Mouse (Mus musculus) brain, embryonic 14.5 days (tissue): ENCODE measurements around the gene Krtap19-1.

ENCODE experiments used
- CTCF ChIP-seq: fragments of 200-500 bp; IDR thresholded peaks from 2 replicates; pipeline ENCODE4 v1.5.1; 2012; ENCODE audit warnings: inconsistent platforms, mild to moderate bottlenecking, moderate library complexity, borderline replicate concordance; ENCODE audit not compliant: insufficient read depth, insufficient read length; ENCODE audit errors: extremely low read depth
- POLR2A ChIP-seq: fragments of 200-500 bp; IDR thresholded peaks from 2 replicates; pipeline ENCODE4 v1.6.1; 2012; ENCODE audit warnings: mild to moderate bottlenecking, inconsistent platforms, borderline replicate concordance; ENCODE audit not compliant: poor library complexity, insufficient read depth, insufficient read length, severe bottlenecking; ENCODE audit errors: extremely low read depth

GRCm38 (mm10) chr16:88820066-88820465, 49.1 kb downstream of the Krtap19-1 start, which contains the start of gene Krtap15:
- TF ChIP-seq CTCF: no peak
- no peak for TF ChIP-seq POLR2A
